Mouse (Mus musculus) ES-E14 (cell line): ENCODE data around the gene Nav1.

Source experiments
- CHD2 ChIP-seq: IDR thresholded peaks from 2 replicates; pipeline ENCODE4 v1.6.1; 2014; ENCODE audit warnings: mild to moderate bottlenecking, low read depth, low read length, inconsistent platforms
- MAFK ChIP-seq: IDR thresholded peaks from 2 replicates; pipeline ENCODE4 v1.6.1; 2014; ENCODE audit warnings: mild to moderate bottlenecking, low read depth, low read length, inconsistent platforms; ENCODE audit not compliant: insufficient read depth
- ZNF384 ChIP-seq: IDR thresholded peaks from 2 replicates; pipeline ENCODE4 v1.6.1; 2012; ENCODE audit warnings: low read depth, low read length, inconsistent platforms

DNA sequence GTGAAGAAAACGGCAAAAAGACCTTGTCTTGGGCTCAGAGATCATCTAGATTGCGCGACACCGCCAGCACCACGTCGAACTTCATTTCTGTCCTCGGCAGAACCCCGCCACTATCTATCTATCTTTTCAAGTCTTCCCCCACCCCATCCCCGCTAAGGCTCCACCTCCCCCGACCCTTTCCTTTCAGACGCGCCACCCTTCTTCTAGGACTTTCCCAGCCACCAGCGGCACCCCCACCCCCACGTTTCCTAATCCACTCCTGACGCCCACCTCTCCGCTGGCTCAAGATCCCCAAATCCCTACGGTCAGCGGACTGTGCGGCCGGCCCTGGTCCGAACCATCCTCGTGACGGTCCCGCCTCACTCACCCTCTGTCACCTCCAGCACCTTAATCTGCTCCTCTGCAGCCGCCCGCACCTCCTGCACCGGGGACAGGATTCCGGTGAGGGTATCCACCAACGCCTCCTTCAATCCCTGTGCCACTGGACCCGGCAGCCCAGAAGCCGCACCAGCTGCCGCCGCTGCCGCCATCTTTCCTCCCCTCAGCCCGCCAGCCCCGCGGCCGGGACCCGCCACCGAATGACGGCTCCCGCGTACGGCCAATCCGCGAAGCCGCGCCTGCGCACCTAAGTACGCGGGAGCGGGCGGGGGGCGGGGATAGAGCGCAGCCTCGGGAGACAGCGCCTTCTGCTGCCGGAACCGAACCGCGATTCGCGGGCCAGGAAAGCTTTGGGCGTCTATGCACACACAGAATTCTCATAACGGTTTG is 177.0 kb downstream of the Nav1 start, which contains the start of gene Ipo9:
- TF ChIP-seq MAFK (no peak), ZNF384 (no peak), CHD2 (no peak)
